Mouse (Mus musculus): ENCODE measurements at regions not wholly inside any gene's neighbourhood (a gene's known extent, or its start where the extent isn't known, plus 50 kb on each side); places are given as distances from the start of the nearest gene placed in this dataset.
A peak's percentile ranks its signal among the peaks of the same experiment; 100 is the strongest.

DNA sequence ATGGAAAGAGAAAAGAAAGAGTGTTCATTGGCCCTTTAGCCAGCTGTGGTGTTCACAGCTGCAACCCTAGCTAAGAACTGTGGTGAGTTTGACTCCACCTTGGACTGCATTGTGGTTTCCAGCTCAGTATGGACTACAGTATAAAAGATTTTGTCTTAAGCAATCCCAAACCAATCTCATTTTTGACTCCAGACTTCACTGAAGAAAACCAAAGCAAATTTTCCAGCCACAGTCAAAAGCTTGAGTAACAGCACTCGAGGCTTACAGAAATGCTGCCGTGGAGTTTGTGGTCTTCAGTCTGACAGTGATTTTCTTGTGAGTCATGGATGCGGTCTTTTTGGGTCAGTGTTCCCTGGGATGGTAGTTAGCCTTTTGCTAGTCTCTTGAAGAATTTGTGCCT, 249.4 kb upstream of the Ppp2r3a start:
- intact Hi-C loops (cut with DNase I), result no loop called here
- TF ChIP-seq CTCF (IDR thresholded peaks at IDR 0.05), result no peak
- H3K27ac ChIP-seq, result no peak overlapping the region

DNA sequence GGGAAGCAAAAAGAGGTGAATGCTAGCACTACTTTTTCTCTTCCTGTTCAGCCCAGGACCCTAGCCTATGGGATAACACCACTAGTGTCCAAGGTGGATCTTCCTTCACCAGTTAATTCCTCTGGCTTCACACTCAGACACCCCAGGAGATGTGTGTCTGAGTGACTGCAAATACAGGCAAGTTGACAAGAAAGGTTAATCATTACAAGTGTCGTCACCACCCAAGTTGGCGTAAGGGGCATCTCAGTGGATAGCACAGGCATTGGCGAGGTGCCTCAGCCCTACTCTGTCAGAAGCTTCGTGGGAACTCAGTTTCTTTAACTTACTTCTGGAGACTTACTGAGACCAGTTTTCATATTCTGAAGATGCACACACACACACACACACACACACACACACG, 247.1 kb upstream of the Ppp2r3a start:
- H3K4me3 ChIP-seq, result no peak overlapping the region
- DNase-seq, result no peak
- H3K27ac ChIP-seq, result no peak overlapping the region
- no peak for TF ChIP-seq CTCF (IDR thresholded peaks at IDR 0.05)
- intact Hi-C loops (cut with DNase I), result no loop called here

More for the DNA sequence above, 249.4 kb upstream of the Ppp2r3a start:
- H3K4me3 ChIP-seq, result no peak overlapping the region
- DNase-seq, result no peak

DNA sequence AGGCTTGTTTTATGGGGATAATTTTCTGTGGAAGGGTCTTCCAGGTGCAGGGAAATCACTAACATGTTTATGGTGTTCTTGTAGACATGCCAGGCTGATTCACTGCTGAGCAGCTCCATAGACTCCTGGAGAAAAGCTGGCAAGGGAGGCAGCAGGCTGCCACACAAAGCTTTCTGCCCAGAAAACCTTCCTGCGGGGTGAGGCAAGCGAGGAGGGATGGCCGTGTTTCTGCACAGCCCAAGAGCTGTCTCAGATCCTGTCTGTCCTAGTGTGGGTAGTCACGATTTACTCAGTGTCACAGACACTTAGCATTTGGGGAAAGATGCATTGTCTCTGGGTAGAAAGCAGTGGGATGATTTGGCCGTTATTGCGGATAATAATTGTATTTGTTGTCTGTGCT, 244.2 kb upstream of the Ppp2r3a start:
- intact Hi-C loops (cut with DNase I), result no loop called here

DNA sequence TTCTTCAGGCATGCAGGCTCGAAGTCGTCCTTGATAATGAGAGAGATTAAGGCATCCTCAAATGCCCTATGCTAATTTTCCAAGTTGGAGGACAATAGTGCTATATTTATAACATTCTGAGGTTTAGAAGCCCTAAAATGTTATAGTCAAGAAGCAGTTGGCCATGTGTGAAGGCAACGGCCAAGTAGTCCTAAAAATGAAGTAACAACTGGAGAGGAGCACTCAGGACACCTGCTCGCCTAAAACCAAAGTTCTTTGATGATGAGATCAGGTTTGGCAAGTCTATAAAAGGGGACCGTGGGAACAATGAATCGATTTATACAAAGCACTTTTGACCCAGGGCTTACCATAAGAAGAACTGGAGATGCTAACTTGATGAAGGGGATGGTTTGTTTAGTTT, 237.4 kb upstream of the Ppp2r3a start:
- Histone ChIP-seq H3K4me3 (no peak overlapping the region), H3K27ac (no peak overlapping the region)
- TF ChIP-seq CTCF (IDR thresholded peaks at IDR 0.05), result no peak
- intact Hi-C loops (cut with DNase I), result no loop called here
- DNase-seq, result no peak

More for the DNA sequence above, 244.2 kb upstream of the Ppp2r3a start:
- no peak for DNase-seq
- no peak overlapping the region for H3K27ac ChIP-seq
- no peak for TF ChIP-seq CTCF (IDR thresholded peaks at IDR 0.05)
- H3K4me3 ChIP-seq, result no peak overlapping the region

DNA sequence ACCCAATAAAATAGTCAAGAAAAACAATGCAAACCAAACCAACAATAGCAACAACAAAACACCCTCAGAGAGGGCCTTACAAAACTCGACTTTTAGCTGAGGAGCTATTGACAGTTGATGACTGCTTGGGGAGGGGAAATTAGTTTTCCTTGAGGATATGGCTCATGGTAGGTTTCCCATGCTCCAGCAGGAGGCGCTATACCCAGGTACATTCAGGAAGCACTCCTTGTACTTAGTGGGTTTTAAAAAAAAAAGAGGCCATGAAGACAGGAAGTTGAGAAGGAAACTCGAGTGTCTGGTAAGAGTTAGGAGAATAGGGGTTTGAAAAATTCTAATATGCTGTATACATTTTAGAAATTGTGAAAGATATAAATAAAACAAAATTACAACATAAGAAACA, 224.6 kb upstream of the Ppp2r3a start:
- intact Hi-C loops (cut with DNase I), result no loop called here
- Histone ChIP-seq H3K4me3 (no peak overlapping the region), H3K27ac (no peak overlapping the region)
- peak; percentile 14; the same call in 1 of the 2 replicates for TF ChIP-seq CTCF (IDR thresholded peaks at IDR 0.05)
- no peak for DNase-seq

DNA sequence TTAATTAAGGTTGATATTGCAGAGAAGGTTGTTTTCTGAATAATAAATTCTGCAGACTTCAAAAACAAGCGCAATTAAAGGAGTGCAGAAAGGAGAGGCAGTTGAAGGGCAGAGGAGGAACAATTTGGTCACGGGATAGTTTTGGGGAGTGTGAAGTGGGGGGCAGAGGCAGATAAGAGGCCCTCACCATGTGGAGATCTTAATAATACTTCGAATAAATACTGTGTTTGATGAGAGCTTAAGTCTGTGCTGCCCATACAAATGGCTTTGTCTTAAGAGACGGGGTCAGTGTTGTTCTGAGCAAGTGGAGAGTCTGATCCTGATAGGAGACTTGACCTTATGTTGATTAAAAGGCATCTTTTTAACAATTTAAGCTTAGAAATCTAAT, 221.5 kb upstream of the Ppp2r3a start:
- no peak for DNase-seq
- intact Hi-C loops (cut with DNase I), result no loop called here
- TF ChIP-seq CTCF (IDR thresholded peaks at IDR 0.05), result no peak
- H3K4me3 ChIP-seq, result no peak overlapping the region
- no peak overlapping the region for H3K27ac ChIP-seq

DNA sequence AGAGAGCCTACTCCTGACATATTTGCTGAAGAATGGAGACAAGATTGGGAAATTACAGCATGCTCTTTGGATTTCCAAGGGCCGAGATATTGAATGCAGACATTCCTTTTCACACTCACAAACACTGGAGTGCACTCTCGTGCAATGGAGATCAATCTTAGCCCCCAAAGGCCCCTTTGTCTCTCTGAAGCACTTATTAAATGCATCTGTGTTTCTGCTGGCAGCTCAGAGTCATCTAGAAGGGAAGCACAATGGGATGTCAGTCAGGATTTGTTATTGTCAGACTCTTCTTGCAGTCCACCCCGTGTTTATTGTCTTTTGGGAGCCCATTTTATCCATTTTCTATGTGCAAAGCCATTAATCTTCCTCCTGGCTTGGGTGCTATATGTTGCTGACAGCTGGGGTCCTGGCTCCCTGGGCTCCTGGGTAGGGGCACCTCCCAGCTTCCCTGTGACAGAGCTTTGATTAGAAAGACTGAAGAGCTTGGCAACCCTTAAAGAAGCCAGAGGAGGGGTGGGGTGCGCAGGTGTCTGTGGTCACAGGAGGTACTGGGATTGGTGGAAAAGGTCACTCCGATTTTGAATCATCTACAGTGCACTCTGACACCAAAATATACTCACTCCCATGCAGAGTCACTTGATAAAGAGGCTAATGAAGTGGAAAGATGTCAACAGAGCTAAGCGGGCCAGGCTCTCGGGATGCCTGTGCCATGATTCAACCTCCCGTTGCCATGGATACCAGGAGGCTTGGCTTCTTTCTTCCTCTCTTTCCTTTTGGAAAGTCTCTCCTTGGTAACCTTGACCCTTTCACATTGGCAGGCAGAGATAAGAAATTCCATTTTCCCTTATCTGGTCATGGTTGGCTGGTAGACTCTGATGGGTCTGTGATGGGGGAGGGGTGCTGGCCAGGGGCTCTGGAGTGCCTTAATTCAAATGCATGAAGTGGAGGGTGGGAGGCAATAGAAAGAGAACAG, 220.8 kb upstream of the Ppp2r3a start:
- Histone ChIP-seq H3K4me3 (no peak overlapping the region), H3K27ac (no peak overlapping the region)
- DNase-seq, result no peak
- intact Hi-C loops (cut with DNase I), result no loop called here
- TF ChIP-seq CTCF (IDR thresholded peaks at IDR 0.05), result no peak

DNA sequence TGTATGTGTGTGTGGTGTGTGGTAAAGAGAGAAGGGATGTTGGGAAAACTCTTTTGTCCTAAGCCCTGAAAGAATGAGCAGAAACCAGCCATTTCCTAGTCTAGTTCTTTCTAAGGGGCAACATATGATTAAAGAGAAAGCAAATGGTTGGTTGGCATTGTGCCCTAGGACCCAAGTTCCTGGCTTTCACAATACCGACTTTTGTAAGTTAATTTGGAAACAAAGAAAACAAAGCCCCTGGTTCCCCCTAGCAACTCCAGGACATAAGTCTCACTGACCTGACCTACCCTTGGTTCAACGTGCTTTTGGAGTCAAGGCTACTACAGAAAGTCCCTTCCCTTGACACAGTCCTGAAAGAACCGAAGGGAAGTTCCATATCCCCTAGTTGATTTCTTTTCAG, 220.1 kb upstream of the Ppp2r3a start:
- DNase-seq, result no peak
- intact Hi-C loops (cut with DNase I), result no loop called here
- H3K27ac ChIP-seq, result no peak overlapping the region
- H3K4me3 ChIP-seq, result no peak overlapping the region
- TF ChIP-seq CTCF (IDR thresholded peaks at IDR 0.05), result no peak

DNA sequence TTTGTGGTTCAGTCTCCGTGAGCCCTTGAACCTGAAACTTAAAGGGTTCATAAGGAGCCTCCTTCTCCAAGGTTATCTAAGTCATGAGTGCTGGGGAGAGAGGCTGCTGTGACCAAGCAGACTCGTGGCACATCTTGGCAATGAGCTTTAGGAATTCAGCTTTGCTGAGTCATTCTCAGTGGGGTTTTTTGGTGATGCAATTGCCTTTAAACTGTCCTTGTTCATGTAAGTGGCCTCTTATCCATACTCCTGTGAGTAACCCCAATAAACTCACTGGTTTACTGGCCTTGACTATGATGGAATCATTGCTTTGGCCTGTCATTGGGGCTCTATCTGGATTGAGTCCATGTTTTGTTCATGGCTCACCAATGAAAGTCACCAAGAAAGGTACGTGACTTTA, 218.2 kb upstream of the Ppp2r3a start:
- no peak for DNase-seq
- intact Hi-C loops (cut with DNase I), result no loop called here
- no peak overlapping the region for H3K4me3 ChIP-seq
- TF ChIP-seq CTCF (IDR thresholded peaks at IDR 0.05), result no peak
- H3K27ac ChIP-seq, result no peak overlapping the region

DNA sequence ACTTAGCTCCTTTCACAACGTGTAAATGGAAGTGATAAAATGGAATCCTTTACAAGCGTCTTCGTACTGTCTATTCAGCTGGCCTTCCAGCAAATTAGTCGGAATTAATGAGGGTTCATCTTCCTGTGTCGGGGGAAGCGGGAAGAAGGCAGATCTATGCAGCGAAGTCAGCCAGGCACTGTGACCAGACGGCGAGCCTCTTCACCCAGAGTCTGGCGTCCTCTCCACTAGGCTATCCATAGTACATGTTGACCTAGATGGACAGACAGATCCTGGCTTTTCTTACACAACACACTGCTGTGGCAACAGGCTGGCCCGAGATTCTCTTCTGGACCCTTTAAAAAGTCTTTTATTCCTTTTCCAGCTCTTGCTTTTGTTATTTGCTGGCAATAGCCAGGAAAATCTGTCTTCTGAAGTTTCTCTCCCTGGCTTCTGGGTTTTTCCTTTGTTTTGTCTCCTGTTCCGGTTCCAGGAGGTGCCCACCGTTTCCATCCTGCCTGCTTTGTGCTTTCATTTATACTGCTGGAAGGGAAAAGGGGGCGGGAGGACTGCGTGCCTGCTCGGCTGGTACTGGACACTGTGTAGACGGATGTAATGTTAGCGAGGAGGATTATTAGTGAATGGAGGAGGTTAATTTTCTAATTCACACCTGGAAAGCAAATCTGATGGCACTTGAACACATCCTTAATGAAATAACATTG, 213.3 kb upstream of the Ppp2r3a start:
- intact Hi-C loops (cut with DNase I), result no loop called here
- no peak overlapping the region for H3K4me3 ChIP-seq
- no peak for DNase-seq
- no peak overlapping the region for H3K27ac ChIP-seq
- TF ChIP-seq CTCF (IDR thresholded peaks at IDR 0.05), result no peak

DNA sequence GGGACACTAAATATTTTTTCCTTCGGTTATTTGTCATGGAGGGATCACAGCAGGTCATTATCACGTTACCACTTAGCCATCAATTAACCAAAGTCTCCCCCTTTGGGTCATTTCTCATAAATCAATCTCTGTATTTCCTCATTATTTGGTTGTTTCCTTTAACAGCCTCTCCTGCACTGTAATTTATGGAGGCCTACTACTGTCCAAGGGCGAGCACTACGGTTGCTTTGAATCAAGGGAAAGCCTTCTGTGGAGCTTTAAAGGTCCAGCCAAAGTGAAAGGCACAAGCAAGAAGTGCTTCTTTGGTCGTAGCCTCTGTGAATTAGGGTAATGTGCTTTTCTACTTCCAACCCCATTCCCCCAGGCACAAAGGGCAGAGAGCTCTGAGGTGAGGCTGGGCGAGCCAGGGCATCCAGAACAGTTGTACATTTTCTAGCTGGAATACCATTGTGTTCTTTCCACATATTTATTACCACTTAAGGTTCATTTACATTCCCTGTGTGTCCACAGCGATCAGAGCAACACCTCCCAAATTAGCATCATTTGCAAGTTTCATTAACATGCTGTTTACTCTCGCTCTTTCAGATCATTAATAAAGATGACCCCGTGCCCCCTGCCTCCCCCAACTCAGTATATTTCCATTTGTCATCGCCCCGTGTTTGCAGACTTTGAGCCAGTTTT, 207.5 kb upstream of the Ppp2r3a start:
- intact Hi-C loops (cut with DNase I), result no loop called here
- no peak for TF ChIP-seq CTCF (IDR thresholded peaks at IDR 0.05)

DNA sequence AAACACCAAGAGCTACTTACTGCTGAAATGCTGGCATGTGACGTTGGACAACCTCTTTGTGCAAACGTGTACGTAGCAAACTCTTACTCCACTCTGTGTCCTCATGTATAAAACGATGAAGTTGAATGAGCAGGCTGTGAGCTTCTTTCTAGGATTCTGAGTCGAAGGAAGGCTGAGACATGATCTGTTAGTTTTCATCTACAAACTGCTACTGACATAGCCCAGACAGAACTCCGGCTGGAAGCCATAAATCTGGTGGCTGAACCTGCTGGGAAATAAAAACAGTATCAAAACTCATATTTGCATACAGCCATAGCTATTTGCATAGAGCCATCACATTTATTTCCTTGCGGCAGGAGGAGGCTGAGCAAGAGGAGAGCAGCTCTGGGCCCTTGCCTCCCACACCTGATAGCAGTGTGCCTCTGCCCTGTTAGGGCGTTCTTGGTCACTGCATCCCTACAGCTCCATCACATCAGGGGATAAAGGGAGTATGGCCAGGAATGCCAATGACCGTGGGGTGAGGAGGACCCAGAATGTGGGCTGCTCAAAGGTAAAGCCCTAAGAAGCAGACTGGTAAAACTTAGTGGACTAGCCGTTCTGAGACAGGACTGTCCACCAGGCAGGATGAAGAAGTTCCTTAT, 206.8 kb upstream of the Ppp2r3a start:
- no peak for DNase-seq
- intact Hi-C loops (cut with DNase I), result no loop called here
- Histone ChIP-seq H3K4me3 (no peak overlapping the region), H3K27ac (no peak overlapping the region)
- no peak for TF ChIP-seq CTCF (IDR thresholded peaks at IDR 0.05)

More for the DNA sequence above, 207.5 kb upstream of the Ppp2r3a start:
- no peak overlapping the region for H3K27ac ChIP-seq
- no peak for DNase-seq
- H3K4me3 ChIP-seq, result no peak overlapping the region

Data from gastrocnemius, adult 2 months (tissue).